Mouse (Mus musculus) cerebellum, adult 11-12 months (tissue): Measurements from ENCODE around the gene Tsc1.

Experiments
- DNase-seq: peaks from one replicate; pipeline ENCODE4 v3.0.0; 2022

The Tsc1 gene

GRCm38 (mm10) chr2:28640461-28641424 lies at the start of gene Tsc1:
Gene Tsc1 (plus strand): TSS chr2:28641228.
- DNase-seq: peak; percentile 94

- DNase-seq: no peak
Observed at GRCm38 (mm10) chr2:28591479-28591878, 49.5 kb upstream of the Tsc1 start.

- DNase-seq: peak; percentile 42
Observed at GRCm38 (mm10) chr2:28592809-28593208, 48.2 kb upstream of the Tsc1 start.

GRCm38 (mm10) chr2:28596021-28596420 lies 45.0 kb upstream of the Tsc1 start:
- DNase-seq: no peak

GRCm38 (mm10) chr2:28596998-28597397 lies 44.0 kb upstream of the Tsc1 start:
- DNase-seq: no peak

- DNase-seq: no peak
Observed at GRCm38 (mm10) chr2:28597733-28598547, 43.1 kb upstream of the Tsc1 start.

GRCm38 (mm10) chr2:28598692-28599568 lies 42.1 kb upstream of the Tsc1 start:
- no peak for DNase-seq

GRCm38 (mm10) chr2:28599569-28599900 lies 41.5 kb upstream of the Tsc1 start:
- DNase-seq: no peak

- DNase-seq: no peak
Observed at GRCm38 (mm10) chr2:28601720-28602590, 39.1 kb upstream of the Tsc1 start.

- no peak for DNase-seq
Observed at GRCm38 (mm10) chr2:28603542-28603941, 37.5 kb upstream of the Tsc1 start.

- no peak for DNase-seq
Observed at GRCm38 (mm10) chr2:28605789-28606541, 35.1 kb upstream of the Tsc1 start.

- DNase-seq: no peak
Observed at GRCm38 (mm10) chr2:28606601-28607340, 34.3 kb upstream of the Tsc1 start.

GRCm38 (mm10) chr2:28607341-28608165 lies 33.5 kb upstream of the Tsc1 start:
- no peak for DNase-seq

- DNase-seq: no peak
Observed at GRCm38 (mm10) chr2:28609851-28610250, 31.2 kb upstream of the Tsc1 start.

- peak; percentile 37 for DNase-seq
Observed at GRCm38 (mm10) chr2:28610716-28611406, 30.2 kb upstream of the Tsc1 start.

GRCm38 (mm10) chr2:28611407-28611787 lies 29.6 kb upstream of the Tsc1 start:
- no peak for DNase-seq

GRCm38 (mm10) chr2:28612436-28613063 lies 28.5 kb upstream of the Tsc1 start:
- no peak for DNase-seq

GRCm38 (mm10) chr2:28613599-28613998 lies 27.4 kb upstream of the Tsc1 start:
- DNase-seq: no peak
